Mouse (Mus musculus): ENCODE data around the gene Atoh1. TPM values are rescaled to one million over a fixed set of nuclear protein-coding genes. Genes with fewer than 3 reads are reported as not detected.
A peak's percentile ranks its signal among the peaks of the same experiment; 100 is the strongest.

The Atoh1 gene
- polyA plus RNA-seq, 1 experiment from 2014 or later = 16.9 TPM

- Histone ChIP-seq H3K27ac (ENCODE audit: low read depth, low read length) (no peak overlapping the region), H3K9me3 (ENCODE audit: control insufficient read depth, low read length) (no peaks in the 10 kb centered on the region), H3K9ac (ENCODE audit: low read length) (no peak overlapping the region), H3K4me2 (ENCODE audit: low read depth) (no peak overlapping the region), H3K36me3 (ENCODE audit: control insufficient read depth, insufficient read depth, low read length) (no peaks in the 10 kb centered on the region), H3K4me1 (ENCODE audit: control insufficient read depth, insufficient read depth, low read length) (no peaks in the 10 kb centered on the region), H3K27me3 (ENCODE audit: control insufficient read depth, insufficient read depth, low read length) (no peaks in the 10 kb centered on the region), H3K4me3 (ENCODE audit: low read depth, low read length) (no peak overlapping the region)
- no peak for ATAC-seq (ENCODE audit: insufficient read depth, low FRiP score, low TSS enrichment)
- DNase-seq (ENCODE audit: low spot score) = no peak
- 89% methylated on average over 2 of the region's 2 CpGs for WGBS
Observed at GRCm38 (mm10) chr6:64754515-64754914, 25.6 kb downstream of the Atoh1 start.

- H3K9ac ChIP-seq (ENCODE audit: low read length) = no peak overlapping the region
- no peaks in the 10 kb centered on the region for H3K4me1 ChIP-seq (ENCODE audit: control insufficient read depth, insufficient read depth, low read length)
- no peak overlapping the region for H3K4me3 ChIP-seq (ENCODE audit: low read depth, low read length)
- no peak for ATAC-seq (ENCODE audit: insufficient read depth, low FRiP score, low TSS enrichment)
- no peak overlapping the region for H3K27ac ChIP-seq (ENCODE audit: low read depth, low read length)
- H3K27me3 ChIP-seq (ENCODE audit: control insufficient read depth, insufficient read depth, low read length) = no peaks in the 10 kb centered on the region
- 35% methylated on average over 8 of the region's 8 CpGs for WGBS
- no peaks in the 10 kb centered on the region for H3K36me3 ChIP-seq (ENCODE audit: control insufficient read depth, insufficient read depth, low read length)
- no peak overlapping the region for H3K4me2 ChIP-seq (ENCODE audit: low read depth)
- H3K9me3 ChIP-seq (ENCODE audit: control insufficient read depth, low read length) = no peaks in the 10 kb centered on the region
- DNase-seq (ENCODE audit: low spot score) = no peak
Observed at GRCm38 (mm10) chr6:64763901-64764300, 35.0 kb downstream of the Atoh1 start.

- WGBS = 3% methylated on average over 7 of the region's 7 CpGs
- Histone ChIP-seq H3K4me2 (ENCODE audit: low read depth) (peak overlapping the region; percentile 6; the same call in 1 of the 2 replicates), H3K36me3 (ENCODE audit: control insufficient read depth, insufficient read depth, low read length) (no peaks in the 10 kb centered on the region), H3K27ac (ENCODE audit: low read depth, low read length) (no peak overlapping the region), H3K9me3 (ENCODE audit: control insufficient read depth, low read length) (no peaks in the 10 kb centered on the region), H3K27me3 (ENCODE audit: control insufficient read depth, insufficient read depth, low read length) (no peaks in the 10 kb centered on the region), H3K4me1 (ENCODE audit: control insufficient read depth, insufficient read depth, low read length) (no peaks in the 10 kb centered on the region), H3K4me3 (ENCODE audit: low read depth, low read length) (no peak overlapping the region), H3K9ac (ENCODE audit: low read length) (no peak overlapping the region)
- no peak for ATAC-seq (ENCODE audit: insufficient read depth, low FRiP score, low TSS enrichment)
- peak; percentile 31 for DNase-seq (ENCODE audit: low spot score)
Observed at GRCm38 (mm10) chr6:64773430-64773829, 44.5 kb downstream of the Atoh1 start.

Data from neural tube, embryonic 11.5 days (tissue).